Mouse (Mus musculus) cerebellum, postnatal 36 days (tissue): Measurements from ENCODE around the gene Pth2.
A peak's percentile ranks its signal among the peaks of the same experiment; 100 is the strongest.
"Not testable (repeated sequence)": the region's sequence is repeated elsewhere in the genome, so short reads cannot be mapped to it uniquely, and the experiment has no call there.

ENCODE experiments used
- DNase-seq, 2 experiments: peaks; one replicate each; pipeline ENCODE4 v3.0.0; 2021 to 2022; ENCODE audit warnings: mixed read lengths in 2 of 2

Gene Pth2

GRCm38 (mm10) chr7:45154096-45154992, 26.5 kb upstream of the Pth2 start, which contains the start of the genes Pih1d1 and Aldh16a1:
Gene Pih1d1, plus strand, starts transcription at chr7:45154303.
Gene Aldh16a1, minus strand, starts transcription at chr7:45154584.
- DNase-seq: peak; percentile 98

- peak; percentile 66 to 68 for DNase-seq
Observed at GRCm38 (mm10) chr7:45154993-45155514, 25.7 kb upstream of the Pth2 start.

DNA sequence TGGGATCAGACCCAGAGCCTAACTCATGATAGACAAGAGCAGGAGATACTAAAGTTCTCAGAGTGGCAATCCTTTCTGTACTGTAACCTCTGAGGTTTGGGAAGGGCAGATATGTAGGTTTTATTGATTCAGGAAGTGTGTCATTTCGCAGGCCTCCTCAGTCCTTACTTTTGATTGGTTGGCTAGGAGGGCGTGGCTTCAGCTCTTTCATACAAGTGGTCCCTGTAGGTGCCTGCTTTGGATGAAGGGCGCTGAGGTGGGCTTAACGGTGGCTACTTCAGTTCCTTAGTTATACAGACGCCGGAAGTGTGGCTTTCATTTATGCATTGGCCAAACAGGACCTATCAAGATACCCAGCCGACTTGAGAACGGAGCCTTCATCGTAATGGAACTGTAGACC, 25.2 kb upstream of the Pth2 start:
- no peak for DNase-seq

DNA sequence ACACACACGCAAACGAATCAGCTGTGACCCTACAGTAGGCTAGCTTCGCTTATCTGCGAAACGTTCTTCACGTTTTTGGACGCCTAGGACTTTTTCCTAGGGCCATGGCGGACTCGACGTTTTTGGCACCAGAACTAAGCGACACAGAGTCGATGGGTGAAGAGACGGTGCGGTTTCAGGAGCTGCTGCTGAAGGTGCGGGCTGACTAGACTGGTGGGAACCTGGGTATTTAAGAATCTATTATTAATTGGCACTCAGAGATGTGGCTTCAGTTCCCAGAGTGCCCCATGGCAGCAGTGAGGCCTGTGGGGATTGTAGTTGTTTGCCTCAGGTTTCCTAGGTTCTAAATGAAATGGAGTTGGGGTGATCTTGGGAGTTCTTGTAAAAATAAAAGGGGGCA, 24.6 kb upstream of the Pth2 start:
- no peak for DNase-seq

DNA sequence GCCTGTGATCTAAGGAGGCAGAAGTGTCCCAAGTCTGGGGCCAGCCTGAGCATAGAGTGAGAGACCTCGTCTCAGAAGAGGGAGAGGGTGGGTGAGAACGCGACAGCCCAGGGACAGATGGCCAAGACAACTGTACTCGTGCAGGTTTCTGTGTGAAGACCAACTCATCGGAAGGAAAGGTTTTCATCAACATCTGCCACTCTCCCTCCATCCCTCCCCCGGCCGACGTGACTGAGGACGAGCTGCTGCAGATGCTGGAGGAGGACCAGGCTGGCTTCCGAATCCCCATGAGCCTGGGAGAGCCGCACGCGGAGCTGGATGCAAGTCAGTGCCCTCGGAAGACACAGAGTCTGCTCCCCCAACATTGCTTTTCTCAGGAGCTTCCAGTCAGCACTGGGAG, 23.3 kb upstream of the Pth2 start:
- no peak for DNase-seq

- no peak for DNase-seq
Observed at GRCm38 (mm10) chr7:45158991-45159390, 21.8 kb upstream of the Pth2 start.

DNA sequence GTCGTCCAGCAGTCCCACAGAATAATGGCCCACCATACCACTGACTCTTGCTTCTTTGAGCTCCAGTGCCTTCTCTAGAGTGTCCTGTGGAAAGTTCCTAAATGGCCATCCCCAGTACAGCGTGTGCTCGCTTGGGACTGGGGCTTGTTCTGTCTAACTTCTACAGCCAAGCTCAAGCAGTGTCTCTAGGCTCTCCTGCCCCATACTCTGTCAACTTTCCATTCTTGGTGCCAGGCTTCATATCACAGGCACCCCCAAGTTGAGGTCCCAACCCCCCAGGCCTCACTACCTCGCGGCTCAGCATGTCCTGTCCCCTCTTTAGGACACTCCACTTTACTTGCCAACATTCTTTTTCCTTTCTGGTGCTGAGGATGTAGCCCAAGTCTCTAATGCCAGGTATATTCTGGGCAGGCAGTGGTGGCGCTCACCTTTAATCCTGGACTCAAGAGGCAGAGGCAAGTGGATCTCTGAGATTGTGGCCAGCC, 20.4 kb upstream of the Pth2 start:
- DNase-seq: no peak

GRCm38 (mm10) chr7:45160866-45161265, 19.9 kb upstream of the Pth2 start:
- no peak for DNase-seq

DNA sequence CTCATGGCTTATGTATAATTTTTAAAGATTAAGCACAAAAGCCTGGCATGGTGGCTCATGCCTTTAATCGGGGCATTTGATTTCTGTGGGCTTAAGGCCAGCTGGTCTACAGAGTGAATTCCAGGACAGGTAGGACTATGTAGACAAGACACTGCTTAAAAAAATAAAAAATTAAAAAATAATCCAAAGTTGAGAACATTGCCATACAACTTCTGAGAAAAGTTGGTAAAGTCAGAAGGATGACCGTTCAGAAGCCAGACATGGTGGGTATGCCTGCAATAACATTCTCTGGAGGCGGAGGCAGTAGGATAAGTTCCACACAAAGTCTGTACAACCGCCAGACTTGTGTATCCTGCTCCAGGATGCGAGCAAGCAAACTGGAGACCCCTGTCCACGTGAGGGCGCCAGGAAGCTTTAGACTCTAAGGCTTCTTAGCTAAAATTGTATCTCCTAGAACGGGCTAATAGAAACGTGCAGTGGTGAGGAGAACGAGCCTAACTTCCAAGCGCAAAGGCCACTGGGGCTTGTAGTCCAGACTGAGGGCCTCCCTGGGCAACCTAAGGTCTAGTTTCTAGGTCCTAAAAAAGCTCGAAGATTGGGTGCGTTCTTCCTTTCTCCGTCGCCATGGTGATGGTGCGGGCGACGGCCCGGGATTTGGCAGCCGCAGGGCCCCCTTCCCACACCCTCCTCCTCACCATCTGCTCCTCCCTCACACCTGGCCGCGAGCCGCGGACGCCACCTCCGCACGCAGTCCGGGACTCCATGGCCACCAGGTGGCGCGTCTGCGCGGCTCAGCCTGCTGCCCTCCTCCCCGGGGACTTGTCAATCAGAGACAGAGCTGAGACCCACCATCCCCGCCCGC, 19.0 kb upstream of the Pth2 start:
- peak; percentile 98 to 99 for DNase-seq

DNA sequence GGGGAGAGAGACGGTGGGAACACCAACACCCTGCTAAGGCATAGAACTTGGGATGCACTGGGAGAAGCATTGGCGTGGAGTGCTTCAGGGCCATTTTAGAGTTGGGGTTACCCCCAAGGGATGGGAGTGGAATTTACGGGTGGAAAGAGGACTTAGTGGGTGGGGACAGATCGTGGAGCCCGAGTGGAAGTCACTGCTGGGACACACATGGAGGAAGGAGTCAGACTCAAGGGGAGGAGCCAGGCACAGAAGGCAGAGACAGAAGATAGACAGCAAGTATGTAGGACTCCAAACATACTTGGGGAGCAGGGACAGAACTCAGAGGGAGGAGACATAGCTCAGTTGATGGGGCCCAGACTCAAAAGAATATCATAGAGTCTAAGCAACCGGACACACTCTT, 18.2 kb upstream of the Pth2 start:
- DNase-seq: no peak

DNA sequence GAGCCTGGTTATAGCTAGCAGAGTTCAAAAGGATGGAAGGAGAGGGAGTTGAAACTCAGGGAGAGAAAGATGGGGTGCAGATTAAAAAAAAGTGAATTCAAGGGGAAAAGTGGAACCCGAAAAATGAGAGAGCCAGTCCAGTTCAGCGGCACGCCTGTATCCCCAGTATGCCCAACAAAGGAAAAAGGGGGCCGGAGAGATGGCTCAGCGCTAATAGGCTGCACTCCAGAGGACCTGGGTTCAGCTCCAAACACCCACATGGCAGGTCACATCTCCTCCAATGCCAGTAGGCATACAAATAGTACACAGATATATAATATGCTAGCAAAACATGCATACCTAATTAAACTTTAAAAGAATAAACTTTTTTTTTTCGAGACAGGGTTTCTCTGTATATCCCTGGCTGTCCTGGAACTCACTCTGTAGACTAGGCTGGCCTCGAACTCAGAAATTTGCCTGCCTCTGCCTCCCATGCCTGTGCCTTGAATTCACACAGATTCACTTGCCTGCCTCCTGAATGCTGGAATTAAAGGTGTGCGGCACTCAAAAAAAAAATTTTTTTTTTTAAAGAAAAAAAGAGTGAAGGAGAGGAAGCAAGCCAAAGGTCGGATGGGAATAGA, 17.7 kb upstream of the Pth2 start:
- no peak for DNase-seq

DNA sequence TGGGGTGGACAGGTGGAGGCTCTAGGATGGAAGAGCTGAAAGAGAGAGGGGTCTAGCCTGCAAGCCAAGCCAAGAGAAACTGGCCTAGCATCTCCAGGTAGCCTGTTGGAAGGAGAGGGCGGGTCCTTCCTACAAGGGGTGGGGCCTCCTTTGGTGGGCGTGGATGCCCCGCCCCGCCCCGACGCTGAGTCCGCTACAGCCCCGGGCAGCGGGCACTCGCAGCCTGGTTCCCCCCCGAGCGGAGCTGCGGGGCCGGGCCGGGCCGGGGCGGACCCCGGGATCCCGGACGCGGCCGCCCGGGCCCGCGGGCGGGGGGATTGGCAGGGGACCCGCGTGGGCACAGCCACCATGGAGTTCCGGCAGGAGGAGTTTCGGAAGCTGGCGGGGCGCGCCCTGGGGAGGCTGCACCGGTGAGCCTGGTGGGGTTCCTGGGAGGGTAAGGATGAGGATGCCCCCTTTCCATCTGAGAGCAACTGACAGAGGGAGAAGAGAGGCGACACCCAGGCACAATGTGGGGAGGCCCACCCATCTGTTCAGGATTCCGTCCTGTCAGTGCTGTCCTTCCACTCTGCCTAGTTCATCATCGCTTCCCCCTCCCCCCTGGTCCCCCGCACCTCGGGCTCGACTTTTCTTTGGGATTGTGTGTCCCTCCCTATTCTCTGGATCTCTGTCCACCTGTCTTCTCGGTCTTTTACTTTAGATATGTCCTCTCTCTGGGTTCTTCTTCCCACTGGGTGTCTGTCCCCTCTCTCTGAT, 16.9 kb upstream of the Pth2 start, which contains the start of gene Slc17a7:
Gene Slc17a7 (plus strand): TSS at position 215 of the 756 bp plus-strand sequence.
- DNase-seq: peak; percentile 79 to 85

DNA sequence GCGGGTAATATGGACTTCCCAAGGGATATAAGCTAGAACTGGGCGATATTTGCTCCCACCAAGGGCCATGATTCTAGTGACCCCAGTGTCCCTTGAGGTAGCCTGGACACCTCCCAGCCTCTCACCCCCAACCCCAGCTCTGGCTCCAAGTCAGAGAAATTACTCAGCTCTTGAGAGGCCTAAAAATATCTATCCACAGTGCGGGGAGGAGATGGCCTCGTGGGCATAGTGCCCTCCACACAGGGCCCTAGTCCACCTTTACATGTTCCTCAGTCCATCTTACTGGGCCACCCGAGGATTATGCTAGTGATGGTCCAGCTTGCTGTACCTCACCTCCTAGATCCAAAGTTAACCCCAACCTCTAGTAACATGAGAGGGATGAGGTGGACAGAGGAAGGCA, 16.0 kb upstream of the Pth2 start:
- peak; percentile 66 to 74 for DNase-seq

DNA sequence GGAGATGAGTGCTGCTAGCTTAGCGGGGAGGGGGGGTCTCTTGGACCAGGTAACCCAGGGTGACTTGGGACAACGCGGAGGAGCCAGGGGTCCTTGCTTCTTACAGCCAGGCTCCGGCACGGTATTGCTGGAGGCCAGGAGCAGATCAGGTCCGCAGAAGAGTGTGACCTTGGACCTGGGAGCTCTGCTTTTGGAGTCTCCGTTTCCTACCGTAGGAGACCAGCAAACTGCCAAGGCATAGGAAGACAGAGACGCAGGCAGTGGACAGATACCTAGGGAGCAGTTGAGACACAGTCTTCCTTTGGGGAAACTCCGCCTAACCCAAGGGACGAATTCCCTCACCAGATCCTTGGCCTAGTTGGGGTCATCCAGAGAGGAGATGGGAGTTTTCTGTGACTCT, 15.1 kb upstream of the Pth2 start:
- peak in 1 of 2 experiments; percentile 22 for DNase-seq

GRCm38 (mm10) chr7:45166950-45167401, 13.8 kb upstream of the Pth2 start:
- DNase-seq: peak; percentile 59 to 71

DNA sequence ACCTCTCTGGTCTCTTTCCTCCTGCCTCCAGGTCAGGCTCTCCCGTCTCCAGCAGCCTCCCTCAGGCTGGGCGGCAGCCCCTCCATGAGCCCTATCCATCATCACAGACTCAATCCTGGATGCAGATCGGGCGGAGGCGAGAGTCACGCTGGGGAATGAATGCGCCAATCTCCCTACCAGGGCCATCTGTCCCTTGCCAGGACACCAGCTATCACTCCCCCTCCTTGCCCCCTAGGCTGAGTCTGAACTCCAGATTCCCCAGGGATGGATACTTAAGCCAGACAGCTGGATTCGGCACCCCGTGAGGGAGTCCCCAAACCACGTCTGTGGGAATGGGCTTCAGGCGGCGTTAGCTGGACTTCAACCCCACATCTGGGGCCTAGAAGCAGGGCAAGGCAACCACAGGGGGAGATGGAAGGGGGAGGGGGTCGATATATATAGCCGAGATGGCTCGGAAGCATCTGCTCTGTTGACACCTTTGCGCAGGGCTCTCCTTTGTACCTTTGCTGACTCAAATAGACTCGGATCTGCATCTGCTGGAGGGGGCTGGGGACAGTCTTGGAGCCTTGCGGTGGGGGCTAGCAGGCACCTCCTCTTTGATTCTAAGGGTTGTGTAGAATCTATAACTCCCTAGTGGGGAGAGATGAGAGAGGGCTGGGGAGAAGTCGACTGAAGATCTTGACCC, 12.9 kb upstream of the Pth2 start:
- peak; percentile 76 to 79 for DNase-seq

DNA sequence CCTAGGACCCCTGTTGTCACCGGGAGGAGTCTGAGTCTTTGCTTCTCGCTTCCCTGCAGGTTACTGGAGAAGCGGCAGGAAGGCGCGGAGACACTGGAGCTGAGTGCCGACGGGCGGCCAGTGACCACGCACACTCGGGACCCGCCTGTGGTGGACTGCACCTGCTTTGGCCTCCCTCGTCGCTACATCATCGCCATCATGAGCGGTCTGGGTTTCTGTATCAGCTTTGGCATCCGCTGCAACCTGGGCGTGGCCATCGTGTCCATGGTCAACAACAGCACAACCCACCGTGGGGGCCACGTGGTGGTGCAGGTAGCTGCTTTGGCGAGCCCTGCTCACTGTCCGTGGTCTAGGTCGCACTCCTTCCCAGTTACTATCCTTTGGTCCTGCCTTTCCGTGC, 12.1 kb upstream of the Pth2 start:
- DNase-seq: peak; percentile 62 to 64

- DNase-seq: peak; percentile 73 to 76
Observed at GRCm38 (mm10) chr7:45169495-45169894, 11.3 kb upstream of the Pth2 start.

GRCm38 (mm10) chr7:45172974-45173373, 7.8 kb upstream of the Pth2 start:
- DNase-seq: peak; percentile 51 to 58

- DNase-seq: not testable (repeated sequence)
Observed at GRCm38 (mm10) chr7:45173772-45174171, 7.0 kb upstream of the Pth2 start.
